Mouse (Mus musculus): ENCODE results near the gene Gm3285.

The Gm3285 gene

DNA sequence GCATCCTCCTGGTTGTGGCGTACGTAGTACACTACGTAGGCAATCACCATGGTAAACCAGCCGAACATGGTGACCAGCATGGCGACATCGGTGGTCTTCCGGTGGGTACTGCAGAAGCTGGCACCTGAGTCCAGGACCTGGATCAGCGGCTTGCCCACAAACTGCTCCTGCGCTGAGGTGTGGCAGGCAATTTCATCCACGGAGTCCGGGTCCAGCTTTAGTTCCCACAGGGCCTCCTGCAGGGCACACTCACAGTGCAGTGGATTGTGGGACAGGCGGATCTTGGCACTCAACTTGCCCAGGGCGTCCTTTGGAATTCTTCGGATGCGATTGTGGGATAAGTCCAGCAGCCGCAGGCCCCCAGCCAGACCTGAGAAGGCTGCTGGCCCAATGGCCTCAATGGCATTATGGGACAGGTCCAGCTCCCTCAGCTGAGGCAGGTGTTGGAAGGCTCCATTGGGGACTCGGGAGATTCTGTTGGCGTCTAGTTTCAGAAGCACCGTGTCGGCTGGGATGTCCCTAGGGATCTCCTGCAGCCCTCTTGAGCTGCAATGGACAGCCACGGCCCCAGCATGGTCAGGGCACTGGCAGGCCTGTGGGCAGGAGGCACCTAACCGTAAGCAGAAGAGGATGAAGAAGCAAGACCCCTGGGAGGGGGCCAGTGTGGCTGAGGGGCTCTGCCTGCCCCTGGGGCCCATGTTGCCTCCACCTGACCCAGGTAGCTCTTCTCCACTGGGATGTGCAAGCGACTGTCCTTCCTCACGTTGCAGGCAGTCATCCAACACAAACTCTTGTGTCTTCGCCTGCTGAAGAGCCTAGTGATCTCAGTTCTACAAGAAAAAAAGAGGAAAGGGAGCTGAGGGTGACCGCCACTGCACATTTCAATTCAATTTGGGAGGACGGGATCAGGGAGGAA is 39.4 kb downstream of the Gm3285 start:
- no peak for DNase-seq

DNA sequence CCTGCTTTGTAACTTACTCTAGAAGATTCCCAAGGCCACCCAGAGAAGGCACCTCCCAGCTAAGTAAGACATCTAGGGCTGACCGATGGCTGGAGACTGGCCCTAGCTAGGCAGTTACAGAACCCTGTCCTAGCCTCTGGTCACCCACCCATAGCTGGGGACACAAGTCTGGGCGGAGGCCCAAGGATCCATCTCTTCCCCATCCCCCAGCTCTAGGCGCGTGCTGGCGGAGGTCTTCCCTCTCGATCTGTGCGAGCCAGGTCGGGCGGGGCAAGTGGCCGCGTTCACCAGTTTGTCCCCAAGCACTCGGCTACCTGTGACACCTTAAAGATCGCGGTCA is 40.1 kb downstream of the Gm3285 start:
- DNase-seq, result peak; percentile 41

DNA sequence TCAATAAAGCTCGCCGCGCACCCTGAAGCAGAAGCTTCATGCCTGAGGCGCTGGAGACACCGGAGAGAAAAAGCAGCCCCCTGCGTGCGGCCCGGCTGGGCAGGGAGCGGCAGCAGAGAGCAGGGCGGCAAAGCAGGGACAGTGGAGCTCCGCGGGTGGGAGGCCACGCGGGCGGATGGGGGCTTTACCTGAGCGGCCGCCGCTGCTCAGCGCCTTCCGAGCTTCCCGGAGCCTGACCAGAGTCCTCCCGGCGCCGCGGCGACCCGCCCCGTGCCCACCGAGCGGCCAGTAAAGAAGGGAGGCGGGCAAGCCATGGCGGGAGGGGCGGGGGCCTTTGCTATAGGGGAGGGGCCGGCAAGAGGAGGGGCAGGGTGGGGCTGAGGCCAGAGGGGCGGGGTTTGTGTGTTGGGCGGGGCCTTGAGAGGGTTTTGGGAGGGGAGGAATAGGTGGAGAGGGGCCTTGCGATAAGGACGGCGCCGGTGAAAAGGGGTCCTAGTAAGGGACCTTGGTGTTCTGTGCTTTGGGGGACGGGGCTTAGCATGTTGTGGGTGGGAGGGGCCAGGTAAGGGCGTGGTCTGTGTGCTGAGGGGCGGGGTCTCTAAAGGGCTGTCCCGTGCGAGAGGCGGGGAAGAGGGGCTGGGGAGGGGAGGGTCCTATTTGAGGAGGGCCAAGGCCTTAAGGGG is 40.6 kb downstream of the Gm3285 start, which contains the start of gene Lrrc3:
Gene Lrrc3, minus strand, starts transcription at position 326 of the 683 bp plus-strand sequence.
- DNase-seq, result peak; percentile 75

DNA sequence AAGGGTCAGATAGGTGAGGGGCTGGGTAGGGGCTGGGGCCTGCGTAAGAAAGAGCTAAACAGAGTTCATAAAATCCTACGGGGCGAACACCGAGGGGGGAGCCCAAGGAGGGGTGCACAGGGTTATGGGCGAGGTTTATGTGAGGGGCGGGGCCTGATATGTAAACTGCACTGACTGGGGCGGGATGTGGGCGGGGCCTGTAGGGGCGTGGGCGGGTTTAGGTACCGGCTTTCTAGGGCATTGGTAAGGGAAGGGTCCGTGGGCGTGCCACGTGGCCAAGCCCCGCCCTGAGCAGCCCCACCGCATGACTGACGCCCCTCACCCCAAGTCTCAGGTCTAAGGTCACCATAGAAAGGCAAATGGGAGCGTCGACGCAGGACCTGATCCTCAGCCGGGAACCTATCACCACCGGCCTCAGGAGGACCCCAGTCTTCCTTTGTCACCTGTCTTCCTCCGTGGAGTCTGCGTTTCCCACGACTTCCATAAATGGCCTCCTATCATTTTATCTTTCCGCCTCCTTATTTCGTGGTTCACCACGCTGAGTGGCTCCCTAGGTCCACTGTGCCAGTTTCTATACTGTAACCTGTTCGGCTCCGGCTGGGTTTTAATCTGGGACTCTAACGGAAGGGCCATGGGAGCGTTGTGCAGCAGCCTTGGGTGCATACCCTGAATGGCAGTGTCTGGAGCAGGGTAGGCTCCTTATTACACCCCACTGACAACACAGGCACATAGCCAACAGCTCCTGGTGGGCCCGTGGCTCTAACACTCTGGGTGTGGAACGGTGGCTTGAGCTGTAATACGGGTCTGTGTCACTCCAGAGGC is 41.3 kb downstream of the Gm3285 start:
- DNase-seq, result peak; percentile 56
